Mouse (Mus musculus): ENCODE data around the gene Xpnpep1.

Gene Xpnpep1

GRCm38 (mm10) chr19:53040164-53041132 is at the start of gene Xpnpep1:
TSS of gene Xpnpep1 (minus strand) at chr19:53040214.
- peak; percentile 43 for DNase-seq

GRCm38 (mm10) chr19:53087268-53088143 is 47.5 kb upstream of the Xpnpep1 start:
- DNase-seq = no peak

- no peak for DNase-seq
These were observed 46.8 kb upstream of the Xpnpep1 start for GRCm38 (mm10) chr19:53086861-53087260.

- DNase-seq = no peak
These were observed 44.7 kb upstream of the Xpnpep1 start for GRCm38 (mm10) chr19:53084735-53085134.

GRCm38 (mm10) chr19:53082862-53083261 is 42.8 kb upstream of the Xpnpep1 start:
- DNase-seq = no peak

- no peak for DNase-seq
These were observed 41.3 kb upstream of the Xpnpep1 start for GRCm38 (mm10) chr19:53081339-53081738.

- DNase-seq = no peak
These were observed 40.9 kb upstream of the Xpnpep1 start for GRCm38 (mm10) chr19:53080921-53081320.

GRCm38 (mm10) chr19:53080487-53080886 is 40.5 kb upstream of the Xpnpep1 start:
- DNase-seq = no peak

GRCm38 (mm10) chr19:53080026-53080425 is 40.0 kb upstream of the Xpnpep1 start:
- no peak for DNase-seq

- no peak for DNase-seq
These were observed 38.5 kb upstream of the Xpnpep1 start for GRCm38 (mm10) chr19:53078271-53079085.

GRCm38 (mm10) chr19:53077278-53077677 is 37.3 kb upstream of the Xpnpep1 start:
- no peak for DNase-seq

GRCm38 (mm10) chr19:53076238-53076981 is 36.4 kb upstream of the Xpnpep1 start:
- peak; percentile 62 for DNase-seq

GRCm38 (mm10) chr19:53075896-53076237 is 35.9 kb upstream of the Xpnpep1 start:
- no peak for DNase-seq

GRCm38 (mm10) chr19:53074899-53075722 is 35.1 kb upstream of the Xpnpep1 start:
- DNase-seq = no peak

- no peak for DNase-seq
These were observed 33.5 kb upstream of the Xpnpep1 start for GRCm38 (mm10) chr19:53073521-53073920.

GRCm38 (mm10) chr19:53072406-53072805 is 32.4 kb upstream of the Xpnpep1 start:
- DNase-seq = no peak

- DNase-seq = no peak
These were observed 31.6 kb upstream of the Xpnpep1 start for GRCm38 (mm10) chr19:53071651-53072050.

GRCm38 (mm10) chr19:53070870-53071269 is 30.9 kb upstream of the Xpnpep1 start:
- no peak for DNase-seq

GRCm38 (mm10) chr19:53069451-53069850 is 29.4 kb upstream of the Xpnpep1 start:
- no peak for DNase-seq

- DNase-seq = no peak
These were observed 26.9 kb upstream of the Xpnpep1 start for GRCm38 (mm10) chr19:53066934-53067333.

GRCm38 (mm10) chr19:53066531-53066930 is 26.5 kb upstream of the Xpnpep1 start:
- DNase-seq = no peak
